Mouse (Mus musculus) layer of hippocampus, adult 2 months (tissue): ENCODE results near the gene Onecut3. TPM values are rescaled to one million over a fixed set of nuclear protein-coding genes. Genes with fewer than 3 reads are reported as not detected.

Experiments
- DNase-seq, 2 experiments: peaks; one replicate each; pipeline ENCODE4 v3.0.0; 2022; ENCODE audit warnings: low spot score in 2 of 2
- H3K27ac ChIP-seq: fragments of 200-600 bp; 2 replicates; pipeline ENCODE4 v1.8.1; 2022
- H3K4me3 ChIP-seq: fragments of 200-600 bp; 2 replicates; pipeline ENCODE4 v1.8.1; 2022; ENCODE audit warnings: mild to moderate bottlenecking
- CTCF ChIP-seq: fragments of 200-600 bp; conservative IDR thresholded peaks from 2 replicates; pipeline ENCODE4 v1.8.1; 2022; ENCODE audit warnings: antibody characterized with exemption, mild to moderate bottlenecking, moderate library complexity
- total RNA-seq, 2 experiments: library from RNA; stranded (reverse); gene quantifications; 2 replicates each; pipeline ENCODE4 v1.2.3; 2021

Gene Onecut3
- total RNA-seq, 2 experiments from 2014 or later: not detected

- no peak for TF ChIP-seq CTCF
- Histone ChIP-seq H3K27ac (peak overlapping the region; percentile 92), H3K4me3 (peak overlapping the region; percentile 77)
- peak; percentile 84 to 90 for DNase-seq
These were observed 19.2 kb upstream of the Onecut3 start for GRCm38 (mm10) chr10:80475290-80475959.

DNA sequence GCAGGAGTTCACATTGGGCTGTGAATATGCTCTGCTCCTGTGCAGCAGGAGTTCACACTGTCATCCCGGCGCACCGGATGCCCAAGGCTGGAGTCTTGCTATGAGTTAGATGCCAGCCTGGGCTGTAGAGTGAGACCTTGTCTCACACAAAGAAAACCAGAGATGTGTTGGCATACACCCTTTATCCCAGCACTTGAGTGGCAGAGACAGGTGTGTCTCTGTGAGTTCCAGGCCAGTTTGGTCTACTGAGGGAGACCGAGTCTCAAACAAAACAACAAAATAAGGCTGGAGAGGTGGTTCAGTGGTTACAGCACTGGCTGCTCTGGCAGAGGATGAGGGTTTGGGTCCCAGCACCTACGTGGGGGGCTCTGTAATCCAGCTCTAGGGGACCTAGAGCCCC, 16.1 kb upstream of the Onecut3 start:
- no peak for DNase-seq
- Histone ChIP-seq H3K27ac (no peak overlapping the region), H3K4me3 (no peak overlapping the region)
- no peak for TF ChIP-seq CTCF

DNA sequence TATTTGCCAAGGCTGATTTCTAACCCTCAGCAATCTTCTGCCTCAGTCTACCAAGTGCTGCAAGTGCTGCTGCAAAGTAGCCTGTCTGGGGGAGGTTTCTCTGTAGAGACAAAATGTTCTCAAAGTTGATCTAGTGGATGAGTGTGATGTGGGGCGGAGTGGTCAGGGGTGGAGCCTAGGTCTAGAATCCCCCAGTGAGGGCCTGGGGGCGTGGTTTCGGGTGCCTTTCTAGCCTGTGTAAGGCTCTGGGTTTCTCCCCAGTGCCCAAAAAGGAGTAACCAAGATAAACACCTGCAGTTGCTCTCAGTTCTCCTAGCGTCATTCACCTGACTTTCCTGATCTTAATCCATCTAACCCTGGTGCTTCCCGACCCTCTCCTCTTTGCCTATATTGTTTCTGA, 13.6 kb upstream of the Onecut3 start:
- no peak for TF ChIP-seq CTCF
- H3K4me3 ChIP-seq: no peak overlapping the region
- no peak for DNase-seq
- H3K27ac ChIP-seq: no peak overlapping the region

DNA sequence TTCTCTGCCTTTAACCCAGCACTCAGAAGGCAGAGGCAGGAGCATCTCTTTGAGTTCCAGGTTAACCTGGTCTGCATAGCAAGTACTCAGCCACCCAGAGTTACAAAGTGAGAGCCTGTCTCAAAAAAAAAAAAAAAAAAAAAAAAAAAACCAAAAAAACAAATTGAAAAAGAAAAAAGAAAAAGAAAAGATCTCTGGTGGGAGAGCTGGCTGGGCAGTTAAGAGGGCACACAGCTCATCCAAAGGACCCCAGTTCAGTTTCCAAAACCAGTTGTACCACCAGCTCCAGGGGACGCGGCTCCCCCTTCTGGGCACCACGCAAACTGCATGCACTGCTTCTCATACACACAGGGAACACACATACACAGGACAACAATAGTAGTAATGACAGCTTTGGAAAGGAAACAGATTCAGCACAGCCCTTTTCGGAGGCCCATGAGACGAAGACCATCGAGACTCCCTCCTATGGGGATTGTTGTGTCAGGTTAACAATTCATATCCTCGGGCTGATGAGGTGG, 7.7 kb upstream of the Onecut3 start:
- DNase-seq: no peak
- no peak overlapping the region for H3K4me3 ChIP-seq
- no peak overlapping the region for H3K27ac ChIP-seq
- TF ChIP-seq CTCF: peak; percentile 60

DNA sequence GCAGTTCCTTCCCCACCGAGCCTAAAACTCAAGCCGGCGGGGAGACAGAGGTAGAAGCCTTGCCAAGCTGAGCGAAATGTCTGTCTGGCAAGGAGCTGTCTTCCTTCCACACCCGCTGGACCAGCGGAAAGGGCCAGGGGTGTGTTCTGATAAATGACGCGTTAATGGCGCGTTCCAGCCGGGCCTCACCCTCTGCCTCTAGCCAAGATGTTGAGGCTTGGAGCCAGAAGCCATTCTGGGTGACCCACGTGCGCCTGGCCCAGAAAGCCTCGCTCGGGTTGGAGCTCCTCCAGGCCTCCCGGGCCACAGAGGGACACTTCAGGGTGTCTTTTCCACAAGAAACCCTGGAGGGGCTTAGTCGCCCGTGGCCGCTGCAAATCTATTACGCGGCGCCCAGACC, 4.6 kb upstream of the Onecut3 start:
- no peak overlapping the region for H3K27ac ChIP-seq
- no peak for DNase-seq
- no peak for TF ChIP-seq CTCF
- H3K4me3 ChIP-seq: no peak overlapping the region

- 0 out of 2 replicates have a peak overlapping the region, but pooled peaks have one; percentile 11 for H3K4me3 ChIP-seq
- H3K27ac ChIP-seq: no peak overlapping the region
- no peak for DNase-seq
- no peak for TF ChIP-seq CTCF
These were observed 1.3 kb downstream of the Onecut3 start for GRCm38 (mm10) chr10:80495901-80496300.

GRCm38 (mm10) chr10:80496421-80496820, 1.8 kb downstream of the Onecut3 start:
- no peak for DNase-seq
- Histone ChIP-seq H3K4me3 (no peak overlapping the region), H3K27ac (no peak overlapping the region)
- TF ChIP-seq CTCF: no peak

GRCm38 (mm10) chr10:80502291-80502690, 7.7 kb downstream of the Onecut3 start:
- DNase-seq: no peak
- Histone ChIP-seq H3K27ac (no peak overlapping the region), H3K4me3 (no peak overlapping the region)
- no peak for TF ChIP-seq CTCF

- no peak for TF ChIP-seq CTCF
- no peak overlapping the region for H3K4me3 ChIP-seq
- DNase-seq: no peak
- H3K27ac ChIP-seq: no peak overlapping the region
These were observed 8.2 kb downstream of the Onecut3 start for GRCm38 (mm10) chr10:80502819-80503314.

GRCm38 (mm10) chr10:80503599-80504220, 9.1 kb downstream of the Onecut3 start:
- Histone ChIP-seq H3K27ac (no peak overlapping the region), H3K4me3 (no peak overlapping the region)
- DNase-seq: no peak
- TF ChIP-seq CTCF: no peak

- no peak for DNase-seq
- Histone ChIP-seq H3K4me3 (no peak overlapping the region), H3K27ac (no peak overlapping the region)
- TF ChIP-seq CTCF: no peak
These were observed 10.1 kb downstream of the Onecut3 start for GRCm38 (mm10) chr10:80504724-80505123.

DNA sequence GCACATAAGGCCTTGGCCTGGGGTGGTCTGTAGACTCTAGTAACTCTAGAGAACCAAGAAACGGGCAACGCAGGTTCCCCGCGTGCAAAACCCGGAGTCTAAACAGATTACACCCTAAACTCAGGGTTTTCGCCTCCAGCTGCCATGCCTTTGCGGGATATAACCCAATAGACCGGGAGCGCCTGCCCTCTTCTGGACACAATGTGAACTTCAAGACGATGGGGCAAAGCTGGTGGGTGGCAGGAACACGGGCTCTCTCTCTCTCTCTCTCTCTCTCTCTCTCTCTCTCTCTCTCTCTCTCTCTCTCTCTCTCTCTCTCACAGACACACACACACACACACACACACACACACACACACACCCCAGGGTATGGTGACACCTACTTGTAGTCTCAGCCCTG, 11.6 kb downstream of the Onecut3 start:
- peak; percentile 15 to 72 for DNase-seq
- H3K27ac ChIP-seq: no peak overlapping the region
- H3K4me3 ChIP-seq: no peak overlapping the region
- TF ChIP-seq CTCF: peak; percentile 74

DNA sequence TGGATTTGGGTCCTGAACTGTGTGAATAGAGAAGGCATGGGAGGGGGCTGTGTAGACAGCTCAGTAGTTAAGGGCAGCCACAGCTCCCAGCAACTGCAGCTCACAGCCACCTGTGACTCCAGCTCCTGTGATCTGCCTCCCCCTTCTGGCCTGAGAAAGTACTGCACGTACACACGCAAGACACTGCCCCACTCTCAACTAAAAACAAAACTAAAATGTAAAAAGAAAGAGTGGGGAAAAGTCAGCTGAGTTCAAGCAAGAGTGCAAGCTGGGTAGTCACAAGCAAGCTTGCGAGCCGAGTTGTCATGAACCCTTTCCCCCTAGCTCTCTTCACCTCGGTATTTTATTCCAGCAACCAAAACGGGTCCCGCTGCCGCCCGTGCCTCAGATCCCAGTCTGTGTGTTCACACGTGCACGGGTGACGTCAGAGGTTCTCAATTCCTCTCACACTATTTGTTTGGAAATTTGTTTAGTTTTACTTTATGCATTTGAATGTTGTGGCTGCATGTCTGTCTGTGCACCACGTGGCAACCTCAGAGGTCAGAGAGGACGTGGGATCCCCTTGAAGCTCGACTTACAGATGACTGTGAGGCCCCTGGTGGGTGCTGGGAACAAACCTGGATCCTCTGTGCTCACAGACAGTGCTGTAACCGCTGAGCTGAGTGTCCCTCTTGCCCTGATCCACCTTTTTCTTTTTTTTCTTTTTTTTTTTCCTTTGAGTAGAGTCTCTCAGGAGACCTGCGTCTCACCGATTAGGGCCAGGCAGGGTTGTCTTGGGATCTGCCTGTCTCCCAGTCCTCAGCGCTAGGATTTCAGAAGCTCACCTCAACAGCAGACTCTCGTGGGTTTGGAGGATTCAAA, 15.0 kb downstream of the Onecut3 start:
- H3K4me3 ChIP-seq: peak overlapping the region; percentile 40
- H3K27ac ChIP-seq: no peak overlapping the region
- peak; percentile 96 for TF ChIP-seq CTCF
- peak; percentile 68 to 87 for DNase-seq
